Mouse (Mus musculus) C3H10T1/2 (cell line): ENCODE measurements around the gene Rest. TPM values are rescaled to one million over a fixed set of nuclear protein-coding genes. Genes with fewer than 3 reads are reported as not detected.

ENCODE experiments used
- polyA plus RNA-seq, 2 experiments: library from polyadenylated mRNA; unstranded; fragments of >200 nt; fragmentation: generic; extraction: Trizol; gene quantifications; one replicate each; pipeline ENCODE4 v1.2.1; 2012; ENCODE audit warnings: missing spikeins in 2 of 2

The Rest gene
- 1 to 10 TPM in 1 of 2 experiments, under 1 TPM in 1; 0.80 to 7.2 TPM for polyA plus RNA-seq

DNA sequence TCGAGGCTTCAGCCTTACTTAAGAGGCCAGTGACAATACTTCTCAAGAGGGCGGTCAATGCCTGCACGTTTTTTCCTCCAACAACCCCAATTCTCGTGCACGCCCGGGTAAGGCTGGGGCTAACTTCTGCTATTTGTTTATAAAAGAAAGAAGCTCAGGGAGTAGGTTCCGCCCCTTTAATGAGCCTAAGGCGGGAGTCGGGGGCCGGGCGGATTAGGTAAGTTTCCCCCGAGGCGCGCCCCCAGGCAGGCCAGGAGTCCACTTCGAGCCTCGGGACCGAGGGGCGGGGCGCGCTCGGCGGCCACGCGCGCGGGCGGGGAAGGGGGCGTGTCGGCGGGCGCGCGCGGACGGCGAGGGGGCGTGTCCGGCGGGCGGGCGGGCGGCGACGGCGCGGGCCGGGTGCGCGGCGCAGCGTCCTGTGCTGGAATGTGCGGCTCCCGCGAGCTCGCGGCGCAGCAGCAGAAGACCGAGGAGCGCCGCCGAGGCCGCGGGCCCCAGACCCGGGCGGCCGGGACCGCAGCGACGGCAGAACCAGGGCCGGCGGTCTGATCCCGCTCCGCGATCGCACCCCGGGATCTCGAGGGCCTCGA is at the start of gene Rest:
Gene Rest, plus strand, starts transcription at position 411 of the 590 bp plus-strand sequence.

DNA sequence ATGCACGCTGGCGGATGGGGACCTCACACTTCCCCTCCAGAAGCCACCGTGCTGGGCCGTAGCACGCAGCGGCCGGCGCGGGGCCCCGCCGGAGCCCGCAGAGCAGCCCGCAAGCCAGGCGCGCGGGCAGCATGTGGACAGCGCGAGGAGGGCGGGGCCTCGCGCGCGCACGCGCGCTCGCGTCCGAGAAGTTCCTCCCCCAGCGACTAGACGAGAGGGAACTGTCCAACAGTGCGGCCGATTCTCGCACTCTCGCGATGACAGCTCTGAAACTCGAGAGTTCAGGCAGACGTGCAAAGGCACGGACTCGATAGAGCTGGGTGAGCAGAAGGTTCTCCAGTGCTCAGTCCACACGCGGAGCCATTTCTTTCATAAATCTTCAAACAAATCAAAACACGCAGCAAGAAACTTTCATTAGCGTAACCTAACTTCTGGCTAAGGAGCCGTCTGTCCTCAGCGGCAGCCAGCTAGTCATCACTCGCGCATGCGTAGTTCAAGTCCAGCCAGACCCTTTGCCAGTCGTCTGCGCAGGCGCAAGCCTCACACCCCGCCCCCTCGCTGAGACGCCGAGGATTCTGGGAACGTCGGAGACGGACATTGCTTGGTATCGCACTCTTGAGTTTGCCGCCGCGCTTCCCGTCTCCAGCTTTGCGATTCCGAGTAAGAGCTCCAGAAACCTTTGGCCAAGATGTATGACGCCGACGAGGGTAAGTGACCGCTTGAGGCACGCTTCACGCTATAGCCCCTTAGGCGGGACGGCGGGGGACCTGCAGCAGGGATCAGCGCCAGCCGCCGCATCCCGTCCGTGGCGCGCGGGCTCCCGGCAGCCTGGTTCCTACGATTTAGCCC is 44.9 kb downstream of the Rest start, which contains the start of the genes Noa1 and Polr2b:
Gene Noa1, minus strand, starts transcription at position 161 of the 849 bp plus-strand sequence.
Gene Polr2b, plus strand, starts transcription at position 224 of the 849 bp plus-strand sequence.

Other genes starting within 250 kb of the Rest start
- gene Thegl, start 249.5 kb upstream of the Rest start, polyA plus RNA-seq, result not detected
- gene Hopx, start 150.4 kb upstream of the Rest start, polyA plus RNA-seq, result under 1 TPM in 1 of 2 experiments, not detected in 1; 0.33 TPM
- under 1 TPM in 1 of 2 experiments, not detected in 1; 0.26 TPM for gene Spink2, start 54.0 kb upstream of the Rest start, polyA plus RNA-seq
- gene Noa1, start 44.6 kb downstream of the Rest start, polyA plus RNA-seq, result 10 to 100 TPM; 13.2 to 19.3 TPM
- gene Polr2b, start 44.7 kb downstream of the Rest start, polyA plus RNA-seq, result 10 to 100 TPM in 1 of 2 experiments, 1 to 10 TPM in 1; 2.8 to 21.2 TPM
- gene Igfbp7, start 142.6 kb downstream of the Rest start, polyA plus RNA-seq, result 100 to 1,000 TPM; 129 to 378 TPM